Mouse (Mus musculus) cortical plate, adult 2 months (tissue): ENCODE measurements at regions not wholly inside any gene's neighbourhood (a gene's known extent, or its start where the extent isn't known, plus 50 kb on each side); places are given as distances from the start of the nearest gene placed in this dataset.

Experiments used
- H3K27ac ChIP-seq: fragments of 200-500 bp; 2 replicates; pipeline ENCODE4 v1.5.1; 2012; ENCODE audit warnings: low read length, control low read depth, inconsistent platforms; ENCODE audit not compliant: insufficient read depth
- H3K4me1 ChIP-seq: fragments of 200-500 bp; 2 replicates; pipeline ENCODE4 v1.6.1; 2011; ENCODE audit warnings: low read length; ENCODE audit not compliant: control insufficient read depth, insufficient read depth
- H3K4me3 ChIP-seq: fragments of 200-500 bp; 2 replicates; pipeline ENCODE4 v1.5.1; 2011; ENCODE audit warnings: mild to moderate bottlenecking, low read length, control low read depth; ENCODE audit not compliant: insufficient read depth
- CTCF ChIP-seq: fragments of 200-500 bp; IDR thresholded peaks from 2 replicates; pipeline ENCODE4 v1.5.1; 2011; ENCODE audit warnings: mild to moderate bottlenecking, control low read depth, low read length; ENCODE audit not compliant: insufficient read depth; ENCODE audit errors: extremely low read depth
- POLR2A ChIP-seq: fragments of 200-500 bp; IDR thresholded peaks from 2 replicates; pipeline ENCODE4 v1.6.1; 2011; ENCODE audit warnings: mild to moderate bottlenecking, low read length, control low read depth; ENCODE audit not compliant: insufficient read depth; ENCODE audit errors: extremely low read depth

DNA sequence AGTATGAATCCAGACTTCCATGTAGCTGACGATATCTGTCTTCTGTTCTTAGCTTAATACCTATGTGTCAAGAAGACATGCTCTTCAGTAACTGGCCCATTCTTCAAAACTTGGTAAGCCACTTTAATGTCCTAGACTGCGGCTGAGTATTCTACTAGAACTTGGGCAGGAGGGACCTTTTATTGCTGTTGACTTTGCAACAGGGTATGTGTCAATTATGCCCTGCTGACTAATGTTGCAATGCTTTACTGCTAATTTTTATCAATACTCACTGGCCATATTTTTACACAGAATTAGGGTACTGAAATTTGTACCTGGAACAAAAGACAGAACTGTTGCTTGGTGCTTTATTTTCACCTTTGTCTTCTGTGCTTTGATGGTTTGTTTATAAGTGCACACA, 746.9 kb downstream of the Ppargc1a start:
- Histone ChIP-seq H3K27ac (no peak overlapping the region), H3K4me3 (no peak overlapping the region), H3K4me1 (no peaks in the 10 kb centered on the region)
- TF ChIP-seq POLR2A = no peak
- no peak for TF ChIP-seq CTCF

DNA sequence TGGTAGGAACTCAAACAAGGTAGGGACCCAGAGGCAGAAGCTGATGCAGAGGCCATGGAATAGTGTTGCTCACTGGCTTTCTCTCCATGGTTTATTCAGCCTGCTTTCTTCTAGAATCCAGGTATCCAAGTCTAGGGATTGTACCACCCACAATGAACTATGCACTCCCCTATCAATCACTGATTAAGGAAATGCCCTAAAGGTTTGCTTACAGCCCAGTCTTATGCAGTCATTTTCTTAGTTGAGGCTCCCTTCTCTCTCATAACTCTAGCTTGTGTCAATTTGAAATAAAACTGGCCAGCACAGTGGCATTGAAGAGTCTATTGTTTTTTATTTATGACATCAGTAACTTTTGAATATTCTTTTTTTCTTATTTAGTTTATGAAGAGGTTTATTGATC, 747.6 kb downstream of the Ppargc1a start:
- no peak overlapping the region for H3K4me3 ChIP-seq
- TF ChIP-seq POLR2A = no peak
- TF ChIP-seq CTCF = no peak
- H3K27ac ChIP-seq = no peak overlapping the region
- no peaks in the 10 kb centered on the region for H3K4me1 ChIP-seq

GRCm38 (mm10) chr5:50795310-50795709, 736.5 kb upstream of the Adgra3 start:
- no peak overlapping the region for H3K27ac ChIP-seq
- no peak overlapping the region for H3K4me3 ChIP-seq
- TF ChIP-seq POLR2A = no peak
- no peak for TF ChIP-seq CTCF
- no peaks in the 10 kb centered on the region for H3K4me1 ChIP-seq

DNA sequence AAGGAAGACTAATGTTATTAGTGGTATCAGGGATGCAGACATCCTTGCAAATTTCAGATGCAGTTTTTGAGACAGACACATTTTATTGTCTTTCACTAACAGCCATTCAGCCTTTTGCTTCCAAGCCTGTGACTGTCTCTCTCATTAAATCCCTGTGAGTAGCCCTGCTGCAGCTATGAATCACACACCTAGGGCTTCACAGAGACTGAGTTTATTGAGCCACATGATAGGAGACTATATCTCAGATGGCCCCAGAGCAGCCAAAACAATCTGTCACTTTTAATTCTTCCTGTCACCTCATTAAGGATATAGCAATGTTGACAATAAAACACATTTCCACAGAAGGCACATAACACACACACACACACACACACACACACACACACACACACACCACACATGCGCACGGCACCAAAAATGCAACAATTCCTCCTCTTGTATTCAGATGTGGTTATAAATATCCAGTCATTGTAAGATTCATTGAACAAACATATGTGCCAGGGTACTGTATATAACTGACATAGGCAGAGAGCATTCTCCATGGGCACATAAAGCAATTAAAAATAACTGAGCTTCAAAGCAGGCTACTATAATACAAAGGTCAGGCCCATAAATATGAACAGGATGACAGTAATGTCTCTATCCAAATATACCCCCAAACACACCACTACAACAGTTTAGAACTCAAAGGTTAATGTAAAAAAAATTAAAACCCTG, 735.8 kb upstream of the Adgra3 start:
- Histone ChIP-seq H3K27ac (no peak overlapping the region), H3K4me3 (no peak overlapping the region), H3K4me1 (no peaks in the 10 kb centered on the region)
- TF ChIP-seq CTCF (no peak), POLR2A (no peak)

DNA sequence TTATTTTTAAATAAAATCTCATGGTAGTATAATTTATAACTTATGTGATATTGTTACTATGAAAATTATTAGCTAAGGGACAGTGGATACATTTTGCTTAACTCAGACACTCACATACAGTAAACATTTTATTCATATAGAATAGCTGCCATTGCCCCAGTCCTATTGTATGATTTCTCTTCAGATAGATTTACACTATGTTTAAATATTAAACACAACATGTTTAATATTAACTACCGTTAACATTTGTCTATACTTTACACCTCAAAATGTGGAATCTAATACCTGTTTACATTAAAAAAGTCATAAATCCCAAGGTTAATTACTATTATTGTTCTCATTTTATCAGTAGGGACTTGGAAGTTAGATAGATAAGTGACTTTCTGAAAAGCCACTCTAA, 734.8 kb upstream of the Adgra3 start:
- Histone ChIP-seq H3K4me3 (no peak overlapping the region), H3K27ac (no peak overlapping the region), H3K4me1 (no peaks in the 10 kb centered on the region)
- no peak for TF ChIP-seq POLR2A
- no peak for TF ChIP-seq CTCF

DNA sequence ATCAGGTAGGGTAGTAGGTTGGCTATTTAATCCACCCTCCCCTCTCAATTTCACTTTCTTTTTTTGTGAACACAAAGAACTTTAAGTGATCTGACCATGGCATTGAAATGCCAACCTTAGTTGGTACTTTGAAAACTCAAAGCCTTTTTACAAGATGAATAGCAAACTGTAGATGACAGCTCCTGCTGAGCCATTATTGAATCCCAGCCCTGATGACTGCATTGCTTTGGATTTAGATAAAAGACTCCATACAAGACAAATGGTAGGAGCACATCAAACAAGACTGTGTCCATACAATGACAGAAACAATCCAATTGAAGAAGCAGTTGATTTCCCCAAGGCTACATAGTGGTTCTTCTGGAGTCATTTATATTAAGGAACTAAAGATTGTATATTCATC, 726.5 kb upstream of the Adgra3 start:
- no peaks in the 10 kb centered on the region for H3K4me1 ChIP-seq
- TF ChIP-seq POLR2A (no peak), CTCF (no peak)
- H3K27ac ChIP-seq = no peak overlapping the region
- H3K4me3 ChIP-seq = no peak overlapping the region

GRCm38 (mm10) chr5:50779138-50779537, 720.3 kb upstream of the Adgra3 start:
- TF ChIP-seq POLR2A = no peak
- no peak for TF ChIP-seq CTCF
- no peaks in the 10 kb centered on the region for H3K4me1 ChIP-seq
- H3K27ac ChIP-seq = no peak overlapping the region
- H3K4me3 ChIP-seq = no peak overlapping the region

GRCm38 (mm10) chr5:50778221-50778620, 719.4 kb upstream of the Adgra3 start:
- no peaks in the 10 kb centered on the region for H3K4me1 ChIP-seq
- no peak overlapping the region for H3K4me3 ChIP-seq
- H3K27ac ChIP-seq = no peak overlapping the region
- TF ChIP-seq POLR2A (no peak), CTCF (no peak)

DNA sequence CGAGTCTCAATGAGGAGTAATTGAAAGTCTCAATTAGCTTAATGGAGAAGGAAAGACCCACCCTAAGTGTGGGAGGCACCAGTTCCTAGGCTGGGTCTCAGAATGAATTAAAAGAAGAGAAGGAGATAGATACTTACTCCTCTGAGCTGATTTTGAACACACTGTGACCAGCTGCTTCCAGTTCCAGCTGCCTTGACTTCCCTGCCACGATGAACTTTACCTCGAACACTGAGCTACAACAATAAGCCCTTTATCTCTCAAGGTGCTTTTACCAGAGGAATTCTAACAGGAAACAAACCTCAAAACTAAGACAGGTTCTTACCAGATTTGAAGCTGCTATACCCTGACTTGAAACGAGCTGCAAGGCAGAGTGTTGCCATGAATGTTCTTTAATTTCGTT, 703.5 kb upstream of the Adgra3 start:
- Histone ChIP-seq H3K4me3 (no peak overlapping the region), H3K27ac (no peak overlapping the region), H3K4me1 (no peaks in the 10 kb centered on the region)
- TF ChIP-seq POLR2A = no peak
- no peak for TF ChIP-seq CTCF

- TF ChIP-seq POLR2A = no peak
- no peak for TF ChIP-seq CTCF
Measured at GRCm38 (mm10) chr5:50760386-50760785, 701.6 kb upstream of the Adgra3 start.

More at GRCm38 (mm10) chr5:50760386-50760785, 701.6 kb upstream of the Adgra3 start:
- Histone ChIP-seq H3K27ac (no peak overlapping the region), H3K4me3 (no peak overlapping the region), H3K4me1 (no peaks in the 10 kb centered on the region)
